7 mouse cellular contexts compared by ENCODE assay signal in the genomic region with DNA sequence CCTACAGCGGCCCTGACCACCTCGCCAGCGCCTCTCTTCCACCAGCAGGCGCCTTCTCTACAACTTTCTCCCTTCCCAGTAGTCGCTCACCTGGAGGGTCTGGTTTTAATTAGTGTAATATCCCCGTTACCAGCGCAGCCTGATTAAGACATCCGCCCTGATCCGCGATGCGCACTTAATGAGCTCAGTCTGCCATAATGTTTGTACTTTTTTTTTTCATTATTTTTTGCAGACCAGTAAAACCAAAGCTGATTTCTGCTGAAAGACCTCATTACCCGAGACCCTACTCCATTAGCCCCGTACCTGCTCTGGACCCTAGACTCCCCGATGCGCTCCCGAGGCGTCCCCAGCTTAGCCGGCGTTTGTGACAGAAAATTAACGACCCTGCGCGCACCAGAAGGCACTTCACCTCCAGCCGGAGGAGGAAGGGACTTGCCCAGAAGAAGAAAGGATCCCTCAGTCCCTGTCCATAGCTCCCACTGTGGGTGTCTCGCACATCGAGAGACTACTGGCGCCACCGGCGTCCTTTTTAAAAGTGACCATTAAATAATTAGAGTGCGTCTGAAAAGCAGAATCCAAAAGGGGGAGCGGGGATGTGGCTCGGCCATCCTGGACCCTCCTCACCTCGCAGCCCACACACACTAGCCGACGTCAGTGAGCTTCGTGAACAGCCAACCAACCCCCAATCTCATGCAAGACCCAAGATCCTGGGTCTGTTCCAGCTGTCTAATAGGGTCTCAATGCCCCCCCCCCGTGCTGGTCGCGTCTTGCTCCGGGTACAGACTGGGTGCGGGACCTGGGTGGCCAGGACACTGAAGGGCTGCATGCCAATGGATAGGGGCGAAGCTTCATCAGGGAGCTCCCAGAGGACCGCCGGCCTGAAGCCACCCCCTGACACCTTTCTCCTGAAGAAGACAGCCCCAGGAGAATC. TPM values are rescaled to one million over a fixed set of nuclear protein-coding genes. Genes with fewer than 3 reads are reported as not detected.
DNase-seq lines count a peak whose midpoint lies in the region; ATAC-seq and TF ChIP-seq lines count a peak whose summit lies in the region.

No protein-coding gene starts in this region.

- H3K4me1 ChIP-seq in kidney, postnatal 0 days (replicated peaks; ENCODE audit: insufficient read depth, low read length) = peaks cover 4% of the 10 kb centered on the region; the same call in 1 of the 2 replicates
- H3K4me1 ChIP-seq in embryonic facial prominence, embryonic 13.5 days = peaks cover 32% of the 10 kb centered on the region
- H3K4me1 ChIP-seq in hindbrain, embryonic 15.5 days (replicated peaks) = peaks cover 51% of the 10 kb centered on the region
- H3K4me1 ChIP-seq in neural tube, embryonic 15.5 days = peaks cover 62% of the 10 kb centered on the region

- no peak for TF ChIP-seq CTCF in kidney, postnatal 0 days (IDR thresholded peaks at IDR 0.05; ENCODE audit: low read depth)

- peaks cover 55% of the 10 kb centered on the region for H3K27me3 ChIP-seq in kidney, postnatal 0 days (ENCODE audit: insufficient read depth, low read length)
- peaks cover 81% of the 10 kb centered on the region for H3K27me3 ChIP-seq in embryonic facial prominence, embryonic 13.5 days
- no peaks in the 10 kb centered on the region for H3K27me3 ChIP-seq in hindbrain, embryonic 15.5 days
- 0 out of 2 replicates have a peak, but pooled peaks cover 8% of the 10 kb centered on the region for H3K27me3 ChIP-seq in neural tube, embryonic 15.5 days (replicated peaks)

- 2% methylated on average over 43 of the region's 43 CpGs for WGBS in kidney, postnatal 0 days
- 2% methylated on average over 43 of the region's 43 CpGs for WGBS in embryonic facial prominence, embryonic 13.5 days
- WGBS in hindbrain, embryonic 15.5 days = 1% methylated on average over 43 of the region's 43 CpGs
- WGBS in neural tube, embryonic 15.5 days = 2% methylated on average over 43 of the region's 43 CpGs

- no peaks in the 10 kb centered on the region for H3K9me3 ChIP-seq in kidney, postnatal 0 days (replicated peaks; ENCODE audit: low read length)
- H3K9me3 ChIP-seq in embryonic facial prominence, embryonic 13.5 days = no peaks in the 10 kb centered on the region
- no peaks in the 10 kb centered on the region for H3K9me3 ChIP-seq in hindbrain, embryonic 15.5 days
- no peaks in the 10 kb centered on the region for H3K9me3 ChIP-seq in neural tube, embryonic 15.5 days (replicated peaks)

- no peak for DNase-seq in kidney, postnatal 0 days (ENCODE audit: low spot score)
- no peak for DNase-seq in kidney, postnatal 4 days
- no peak for DNase-seq in embryo, embryonic 10 days (ENCODE audit: low spot score)
- DNase-seq in kidney, adult 18-20 months = no peak

- no peak for ATAC-seq in kidney, postnatal 0 days (replicated peaks; ENCODE audit: low FRiP score, low read depth)
- no peak for ATAC-seq in embryonic facial prominence, embryonic 13.5 days (ENCODE audit: insufficient number of reproducible peaks, insufficient read depth, low FRiP score, low TSS enrichment, low read depth)
- peak; percentile 4; the same call in 1 of the 2 replicates for ATAC-seq in hindbrain, embryonic 15.5 days (ENCODE audit: low FRiP score, low read depth)
- no peak for ATAC-seq in neural tube, embryonic 15.5 days (ENCODE audit: low FRiP score)

- H3K27ac ChIP-seq in kidney, postnatal 0 days = no peak overlapping the region
- H3K27ac ChIP-seq in embryonic facial prominence, embryonic 13.5 days = no peak overlapping the region
- H3K27ac ChIP-seq in hindbrain, embryonic 15.5 days (replicated peaks) = peak overlapping the region; percentile 98
- peak overlapping the region; percentile 99 for H3K27ac ChIP-seq in neural tube, embryonic 15.5 days (replicated peaks)

- H3K36me3 ChIP-seq in kidney, postnatal 0 days (ENCODE audit: insufficient read depth, low read length) = no peaks in the 10 kb centered on the region
- no peaks in the 10 kb centered on the region for H3K36me3 ChIP-seq in embryonic facial prominence, embryonic 13.5 days
- H3K36me3 ChIP-seq in hindbrain, embryonic 15.5 days = no peaks in the 10 kb centered on the region
- no peaks in the 10 kb centered on the region for H3K36me3 ChIP-seq in neural tube, embryonic 15.5 days

- 0 out of 2 replicates have a peak overlapping the region, but pooled peaks have one; percentile 55 for H3K4me2 ChIP-seq in kidney, postnatal 0 days (ENCODE audit: low read length)
- H3K4me2 ChIP-seq in embryonic facial prominence, embryonic 13.5 days = peak overlapping the region; percentile 99
- peak overlapping the region; percentile 80 for H3K4me2 ChIP-seq in hindbrain, embryonic 15.5 days
- peak overlapping the region; percentile 85 for H3K4me2 ChIP-seq in neural tube, embryonic 15.5 days

- H3K9ac ChIP-seq in kidney, postnatal 0 days (ENCODE audit: low read depth, low read length) = no peak overlapping the region
- H3K9ac ChIP-seq in embryonic facial prominence, embryonic 13.5 days = no peak overlapping the region
- peak overlapping the region; percentile 95 for H3K9ac ChIP-seq in hindbrain, embryonic 15.5 days
- peak overlapping the region; percentile 96 for H3K9ac ChIP-seq in neural tube, embryonic 15.5 days (replicated peaks)

- H3K4me3 ChIP-seq in kidney, postnatal 0 days (replicated peaks; ENCODE audit: low read depth, low read length) = no peak overlapping the region
- H3K4me3 ChIP-seq in embryonic facial prominence, embryonic 13.5 days = peak overlapping the region; percentile 54
- H3K4me3 ChIP-seq in hindbrain, embryonic 15.5 days = peak overlapping the region; percentile 89
- peak overlapping the region; percentile 90 for H3K4me3 ChIP-seq in neural tube, embryonic 15.5 days (replicated peaks)

RNA-seq across cellular contexts. Expression of a gene that starts 3.7 kb away (rescaled TPM):
- 0.42 and 0.82 TPM in 2 replicates for polyA plus RNA-seq in kidney, postnatal 0 days (2015; fragmentation: Nextera tagmentation; extraction: Ambion mirVana)
- polyA plus RNA-seq in embryonic facial prominence, embryonic 13.5 days (2015; fragmentation: Nextera tagmentation; extraction: Ambion mirVana) = 1.5 TPM in 2 replicates
- polyA plus RNA-seq in hindbrain, embryonic 15.5 days (2015; fragmentation: Nextera tagmentation; extraction: Ambion mirVana) = 71.8 and 77.9 TPM in 2 replicates
- 80.9 and 99.8 TPM in 2 replicates for polyA plus RNA-seq in neural tube, embryonic 15.5 days (2015; fragmentation: Nextera tagmentation; extraction: Ambion mirVana)

Comparison
In these comparisons a context has a peak if more than half of its experiments do, and no peak if none do; other contexts are left out.
1. H3K27ac ChIP-seq: peak in hindbrain, embryonic 15.5 days (single experiment) and neural tube, embryonic 15.5 days (single experiment); none in kidney, postnatal 0 days (single experiment) and embryonic facial prominence, embryonic 13.5 days (single experiment).
2. H3K9ac ChIP-seq: peak in hindbrain, embryonic 15.5 days (single experiment) and neural tube, embryonic 15.5 days (single experiment); none in kidney, postnatal 0 days (single experiment) and embryonic facial prominence, embryonic 13.5 days (single experiment).
3. RNA of a gene that starts 3.7 kb away (polyA plus RNA-seq): 80.9 to 99.8 TPM in neural tube, embryonic 15.5 days and 71.8 to 77.9 TPM in hindbrain, embryonic 15.5 days; 1.5 TPM in embryonic facial prominence, embryonic 13.5 days and 0.42 to 0.82 TPM in kidney, postnatal 0 days; every median in the first group is over 10 times any median in the second.
4. Peak in every context shown above with its lines, with median percentiles within 50 percentile points of each other: H3K4me2 ChIP-seq.